Mouse (Mus musculus): Measurements from ENCODE around the gene Sec62. TPM values are rescaled to one million over a fixed set of nuclear protein-coding genes. Genes with fewer than 3 reads are reported as not detected.

Sec62 gene
- total and polyA plus RNA-seq, 3 experiments, result 26.2 to 64.5 (median 56.6) TPM

DNA sequence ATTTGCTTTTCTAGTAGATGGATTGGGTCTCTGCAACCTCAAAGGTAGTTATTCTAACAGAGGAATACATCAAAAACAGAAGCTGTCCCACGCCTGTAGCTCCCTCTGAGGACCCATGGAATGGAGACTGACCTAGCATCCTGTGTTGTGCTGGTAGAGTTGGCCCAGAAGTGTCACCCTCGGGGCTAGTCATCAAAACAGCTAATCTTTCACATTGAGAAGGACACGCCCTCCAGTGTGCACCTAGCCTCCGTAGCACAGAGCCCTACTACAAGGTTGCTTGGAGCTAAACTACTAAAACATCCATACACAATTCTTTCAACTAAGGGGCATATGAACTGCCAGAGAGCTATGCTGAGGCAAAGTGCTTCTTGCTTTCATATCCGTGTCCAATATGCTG lies 14.7 kb upstream of the Sec62 start:
- Histone ChIP-seq H3K9me3 (replicated peaks; ENCODE audit: low read length) (no peaks in the 10 kb centered on the region), H3K4me2 (ENCODE audit: insufficient read depth, low read depth, poor library complexity, severe bottlenecking) (no peak overlapping the region), H3K27me3 (replicated peaks) (no peaks in the 10 kb centered on the region), H3K4me1 (ENCODE audit: control insufficient read depth in 1 of 2, insufficient read depth in 2 of 2) (peaks cover 0 to 4% of the 10 kb centered on the region in 2 experiments; a peak in 1 of 4 replicates), H3K9ac (ENCODE audit: insufficient read depth, low read depth) (no peak overlapping the region), H3K4me3 (replicated peaks in 1 of 3; ENCODE audit: low read depth in 2 of 3, low read length in 2 of 3, poor library complexity in 1 of 3) (no peak overlapping the region), H3K36me3 (replicated peaks in 1 of 2; ENCODE audit: control insufficient read depth in 1 of 2, insufficient read depth in 1 of 2, low read length in 1 of 2) (no peaks in the 10 kb centered on the region), H3K79me2 (replicated peaks; ENCODE audit: control insufficient read depth, extremely low read depth, insufficient read depth, poor library complexity, severe bottlenecking) (no peaks in the 10 kb centered on the region), H3K27ac (ENCODE audit: insufficient read depth, low read depth) (no peak overlapping the region)
- in situ Hi-C loops (cut with MboI; ENCODE audit: low pct_ligation_motif_present, low pct_unique_long_range_greater_than_20kb, low sequenced_read_pairs), result no loop called here
- dilution Hi-C loops (cut with MboI; ENCODE audit: extremely low pct_ligation_motif_present, extremely low pct_unique_long_range_greater_than_20kb, low sequenced_read_pairs), result no loop called here
- TF ChIP-seq MAX (IDR thresholded peaks at IDR 0.05; ENCODE audit: low read length) (no peak), MYC (IDR thresholded peaks at IDR 0.05; ENCODE audit: low read depth, low read length) (no peak), EP300 (IDR thresholded peaks at IDR 0.05; ENCODE audit: low read length) (no peak), MAFK (IDR thresholded peaks at IDR 0.05; ENCODE audit: insufficient replicate concordance, low read length) (no peak), MXI1 (IDR thresholded peaks at IDR 0.05; ENCODE audit: low read depth, low read length) (no peak), MEF2A (IDR thresholded peaks at IDR 0.05; ENCODE audit: borderline replicate concordance, low read depth, low read length) (no peak), NELFE (IDR thresholded peaks at IDR 0.05; ENCODE audit: low read depth, low read length) (no peak), TBP (conservative IDR thresholded peaks at IDR 0.05; ENCODE audit: low read depth, low read length) (no peak), PAX5 (IDR thresholded peaks at IDR 0.05; ENCODE audit: low read length) (no peak)
- DNase-seq (ENCODE audit: extremely low read depth), result no peak

DNA sequence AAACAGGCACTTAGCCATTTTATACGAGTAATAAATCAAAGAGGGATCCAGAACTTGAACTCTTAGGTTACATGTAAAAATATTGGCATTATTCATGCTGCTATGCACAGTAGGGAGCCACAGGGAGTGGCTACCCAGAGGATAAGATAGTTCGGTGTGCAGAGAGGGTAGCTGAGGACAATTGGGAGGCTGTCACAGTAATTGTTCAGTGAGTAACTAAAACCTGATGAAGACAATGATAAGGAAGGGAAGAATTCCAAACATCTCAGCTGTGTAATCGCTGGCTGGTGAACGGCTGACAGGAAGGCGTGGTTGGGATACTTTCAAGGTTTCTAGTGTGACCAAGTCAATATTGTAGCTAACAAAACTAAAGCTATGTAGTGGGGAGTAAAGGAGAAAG lies 4.1 kb upstream of the Sec62 start:
- H3K27me3 ChIP-seq (replicated peaks), result peaks cover 5% of the 10 kb centered on the region
- in situ Hi-C loops (cut with MboI; ENCODE audit: low pct_ligation_motif_present, low pct_unique_long_range_greater_than_20kb, low sequenced_read_pairs) (no loop called here), dilution Hi-C loops (cut with MboI; ENCODE audit: extremely low pct_ligation_motif_present, extremely low pct_unique_long_range_greater_than_20kb, low sequenced_read_pairs) (no loop called here)
- H3K9me3 ChIP-seq (replicated peaks; ENCODE audit: low read length), result no peaks in the 10 kb centered on the region
- peaks cover 3% of the 10 kb centered on the region for H3K79me2 ChIP-seq (replicated peaks; ENCODE audit: control insufficient read depth, extremely low read depth, insufficient read depth, poor library complexity, severe bottlenecking)
- no peak overlapping the region for H3K4me3 ChIP-seq (replicated peaks in 1 of 3; ENCODE audit: low read depth in 2 of 3, low read length in 2 of 3, poor library complexity in 1 of 3)
- no peak overlapping the region for H3K4me2 ChIP-seq (ENCODE audit: insufficient read depth, low read depth, poor library complexity, severe bottlenecking)
- no peak overlapping the region for H3K27ac ChIP-seq (ENCODE audit: insufficient read depth, low read depth)
- no peaks in the 10 kb centered on the region for H3K4me1 ChIP-seq (ENCODE audit: control insufficient read depth in 1 of 2, insufficient read depth in 2 of 2)
- no peaks in the 10 kb centered on the region for H3K36me3 ChIP-seq (replicated peaks in 1 of 2; ENCODE audit: control insufficient read depth in 1 of 2, insufficient read depth in 1 of 2, low read length in 1 of 2)
- TF ChIP-seq MYC (IDR thresholded peaks at IDR 0.05; ENCODE audit: low read depth, low read length), result no peak
- no peak for TF ChIP-seq UBTF (IDR thresholded peaks at IDR 0.05; ENCODE audit: low read depth, low read length)
- TF ChIP-seq BHLHE40 (IDR thresholded peaks at IDR 0.05; ENCODE audit: low read depth, low read length), result no peak
- H3K9ac ChIP-seq (ENCODE audit: insufficient read depth, low read depth), result no peak overlapping the region
- DNase-seq (ENCODE audit: extremely low read depth), result no peak

GRCm38 (mm10) chr3:30793403-30794221 lies 937 bp downstream of the Sec62 start:
- Histone ChIP-seq H3K79me2 (replicated peaks; ENCODE audit: control insufficient read depth, extremely low read depth, insufficient read depth, poor library complexity, severe bottlenecking) (peaks cover 30% of the 10 kb centered on the region), H3K36me3 (replicated peaks in 1 of 2; ENCODE audit: control insufficient read depth in 1 of 2, insufficient read depth in 1 of 2, low read length in 1 of 2) (peaks cover 0 to 2% of the 10 kb centered on the region in 2 experiments), H3K4me2 (ENCODE audit: insufficient read depth, low read depth, poor library complexity, severe bottlenecking) (peak overlapping the region; percentile 57), H3K27me3 (replicated peaks) (peaks cover 3% of the 10 kb centered on the region), H3K9me3 (replicated peaks; ENCODE audit: low read length) (no peaks in the 10 kb centered on the region), H3K9ac (ENCODE audit: insufficient read depth, low read depth) (peak overlapping the region; percentile 94), H3K4me3 (replicated peaks in 1 of 3; ENCODE audit: low read depth in 2 of 3, low read length in 2 of 3, poor library complexity in 1 of 3) (peak overlapping the region; percentile 76 to 88 (median 82)), H3K4me1 (ENCODE audit: control insufficient read depth in 1 of 2, insufficient read depth in 2 of 2) (peaks cover 0 to 19% of the 10 kb centered on the region in 2 experiments; a peak in 1 of 4 replicates), H3K27ac (ENCODE audit: insufficient read depth, low read depth) (0 out of 2 replicates have a peak overlapping the region, but pooled peaks have one; percentile 15)
- peak; percentile 21 for DNase-seq (ENCODE audit: extremely low read depth)
- dilution Hi-C loops (cut with MboI; ENCODE audit: extremely low pct_ligation_motif_present, extremely low pct_unique_long_range_greater_than_20kb, low sequenced_read_pairs) (no loop called here), in situ Hi-C loops (cut with MboI; ENCODE audit: low pct_ligation_motif_present, low pct_unique_long_range_greater_than_20kb, low sequenced_read_pairs) (no loop called here)
- TF ChIP-seq MAZ (IDR thresholded peaks at IDR 0.05; ENCODE audit: low read depth, low read length) (no peak), MXI1 (IDR thresholded peaks at IDR 0.05; ENCODE audit: low read depth, low read length) (peak; percentile 61; the same call in 1 of the 2 replicates), SIN3A (IDR thresholded peaks at IDR 0.05; ENCODE audit: low read length) (peak; percentile 54), UBTF (IDR thresholded peaks at IDR 0.05; ENCODE audit: low read depth, low read length) (peak; percentile 89), HCFC1 (IDR thresholded peaks at IDR 0.05; ENCODE audit: low read depth, low read length) (no peak)

Measured in CH12.LX (cell line).